Mouse (Mus musculus): ENCODE results near the gene Pik3c2g. TPM values are rescaled to one million over a fixed set of nuclear protein-coding genes. Genes with fewer than 3 reads are reported as not detected.
A peak's percentile ranks its signal among the peaks of the same experiment; 100 is the strongest.

Pik3c2g gene
- polyA plus RNA-seq, 1 experiment from 2014 or later: 3.0 TPM

- Histone ChIP-seq H3K36me3 (ENCODE audit: insufficient read depth, low read length) (no peaks in the 10 kb centered on the region), H3K9me3 (ENCODE audit: low read length) (no peaks in the 10 kb centered on the region), H3K4me3 (ENCODE audit: low read depth, low read length) (no peak overlapping the region), H3K27ac (ENCODE audit: low read length) (no peak overlapping the region), H3K9ac (replicated peaks; ENCODE audit: low read depth) (no peak overlapping the region), H3K4me2 (replicated peaks; ENCODE audit: low read depth, low read length) (no peak overlapping the region), H3K4me1 (ENCODE audit: insufficient read depth, low read depth, low read length) (no peaks in the 10 kb centered on the region), H3K27me3 (replicated peaks; ENCODE audit: insufficient read depth, low read length) (no peaks in the 10 kb centered on the region)
- TF ChIP-seq EP300 (IDR thresholded peaks at IDR 0.05): no peak
- no peak for TF ChIP-seq CTCF (IDR thresholded peaks at IDR 0.05)
- ATAC-seq (no peak), DNase-seq (ENCODE audit: low spot score) (no peak)
- WGBS: 79% methylated on average over 3 of the region's 3 CpGs
Measured at GRCm38 (mm10) chr6:139764398-139764797, 177.4 kb downstream of the Pik3c2g start.

DNA sequence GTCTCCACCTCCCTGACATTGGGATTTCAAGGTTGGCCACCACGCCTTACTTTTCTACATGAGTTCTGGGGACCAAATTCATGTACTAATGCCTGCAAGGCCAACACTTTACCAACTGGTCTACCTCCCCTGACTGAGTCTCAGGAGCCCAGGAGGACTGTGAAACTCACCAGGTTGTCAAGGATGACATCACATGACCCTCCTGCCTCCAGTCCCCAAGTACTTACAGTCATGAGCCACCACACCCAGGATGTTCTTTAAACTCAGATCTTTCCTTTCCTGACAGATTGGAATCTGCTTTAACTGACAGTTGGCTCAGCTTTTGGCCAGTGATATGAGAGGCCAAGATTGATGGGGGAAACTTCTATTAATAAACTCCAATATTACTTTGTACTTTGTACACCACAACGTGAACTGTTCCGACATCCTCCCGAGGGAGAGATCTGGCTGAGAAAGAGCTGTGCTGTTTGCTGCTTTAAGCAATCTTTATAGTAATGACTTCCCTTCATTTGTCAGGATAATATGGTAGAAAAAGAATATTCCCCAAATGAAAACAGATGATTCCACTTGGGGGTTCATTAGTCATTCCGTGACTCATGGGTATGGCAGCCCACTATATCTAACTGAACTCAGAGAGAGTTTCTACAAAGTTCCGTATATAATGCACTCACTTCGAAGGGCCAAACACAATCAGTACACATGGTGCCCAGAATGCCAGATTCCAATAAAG lies 182.9 kb downstream of the Pik3c2g start:
- TF ChIP-seq EP300 (IDR thresholded peaks at IDR 0.05): no peak
- no peak for TF ChIP-seq CTCF (IDR thresholded peaks at IDR 0.05)
- no peak overlapping the region for H3K4me2 ChIP-seq (replicated peaks; ENCODE audit: low read depth, low read length)

DNA sequence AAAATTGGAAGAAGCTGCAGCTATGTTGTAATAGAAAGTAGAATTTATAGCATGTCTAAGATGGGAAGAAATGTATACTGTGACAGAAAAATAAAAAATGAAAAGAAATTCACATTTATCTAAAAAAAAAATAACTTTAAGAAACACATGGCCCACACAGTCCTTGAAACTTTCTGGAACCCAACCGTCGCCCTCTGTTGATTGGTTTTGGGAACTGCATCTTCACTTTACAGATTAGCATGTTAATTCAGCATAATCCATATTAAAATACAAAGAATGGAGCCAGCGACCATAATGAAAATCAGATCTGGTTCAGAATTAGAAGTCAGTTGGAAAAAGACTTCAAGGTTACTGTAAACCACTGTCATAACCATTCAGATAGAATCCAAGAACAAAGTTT lies 183.5 kb downstream of the Pik3c2g start:
- DNase-seq (ENCODE audit: low spot score) (no peak), ATAC-seq (no peak)
- TF ChIP-seq CTCF (IDR thresholded peaks at IDR 0.05): peak; percentile 32; the same call in 1 of the 2 replicates
- TF ChIP-seq EP300 (IDR thresholded peaks at IDR 0.05): no peak

More for the DNA sequence above, 182.9 kb downstream of the Pik3c2g start:
- 75% methylated on average over 7 of the region's 7 CpGs for WGBS
- no peaks in the 10 kb centered on the region for H3K9me3 ChIP-seq (ENCODE audit: low read length)
- DNase-seq (ENCODE audit: low spot score) (no peak), ATAC-seq (no peak)
- no peaks in the 10 kb centered on the region for H3K36me3 ChIP-seq (ENCODE audit: insufficient read depth, low read length)
- H3K4me3 ChIP-seq (ENCODE audit: low read depth, low read length): no peak overlapping the region
- no peak overlapping the region for H3K27ac ChIP-seq (ENCODE audit: low read length)
- no peaks in the 10 kb centered on the region for H3K27me3 ChIP-seq (replicated peaks; ENCODE audit: insufficient read depth, low read length)
- no peaks in the 10 kb centered on the region for H3K4me1 ChIP-seq (ENCODE audit: insufficient read depth, low read depth, low read length)
- no peak overlapping the region for H3K9ac ChIP-seq (replicated peaks; ENCODE audit: low read depth)

DNA sequence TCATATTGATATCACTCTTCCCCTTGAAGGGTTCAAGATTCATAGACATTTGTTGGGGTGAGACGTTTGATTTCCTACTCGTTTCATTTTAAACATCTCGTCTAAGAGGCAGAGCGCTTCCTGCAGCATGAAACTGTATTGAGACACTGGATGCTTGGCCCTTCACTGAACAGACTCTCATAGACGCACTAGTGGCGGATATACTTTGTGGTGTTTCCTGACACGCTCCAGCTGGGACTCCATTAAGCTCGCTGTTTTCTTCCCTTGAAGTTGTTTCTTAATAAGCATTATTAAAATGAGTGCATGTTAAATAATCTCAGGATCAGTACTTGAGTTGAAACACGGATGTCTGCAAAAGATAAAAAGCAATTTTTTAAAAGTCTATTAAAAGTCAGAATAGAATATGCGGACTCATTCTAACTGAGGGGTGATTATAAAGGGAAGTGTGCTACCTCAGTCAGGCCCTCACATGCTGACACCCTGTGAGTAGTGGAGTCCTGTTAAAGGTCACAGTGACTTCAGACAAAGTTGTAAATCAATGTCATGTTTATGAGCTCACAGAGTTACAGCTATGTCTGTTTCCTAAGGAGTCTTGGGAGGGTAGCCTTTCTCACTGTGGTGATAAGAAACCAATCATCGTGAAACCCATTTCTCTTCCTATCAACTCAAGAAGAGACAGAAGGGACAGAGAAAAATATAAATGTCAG lies 190.7 kb downstream of the Pik3c2g start:
- Histone ChIP-seq H3K4me3 (ENCODE audit: low read depth, low read length) (no peak overlapping the region), H3K4me1 (ENCODE audit: insufficient read depth, low read depth, low read length) (no peaks in the 10 kb centered on the region; the same call in 1 of the 2 replicates), H3K9ac (replicated peaks; ENCODE audit: low read depth) (no peak overlapping the region), H3K27me3 (replicated peaks; ENCODE audit: insufficient read depth, low read length) (no peaks in the 10 kb centered on the region), H3K9me3 (ENCODE audit: low read length) (no peaks in the 10 kb centered on the region), H3K36me3 (ENCODE audit: insufficient read depth, low read length) (no peaks in the 10 kb centered on the region), H3K27ac (ENCODE audit: low read length) (no peak overlapping the region), H3K4me2 (replicated peaks; ENCODE audit: low read depth, low read length) (no peak overlapping the region)
- DNase-seq (ENCODE audit: low spot score) (peak; percentile 85), ATAC-seq (peak; percentile 84)
- 37% methylated on average over 11 of the region's 11 CpGs for WGBS
- TF ChIP-seq EP300 (IDR thresholded peaks at IDR 0.05): no peak
- no peak for TF ChIP-seq CTCF (IDR thresholded peaks at IDR 0.05)

More for the DNA sequence above, 183.5 kb downstream of the Pik3c2g start:
- Histone ChIP-seq H3K4me3 (ENCODE audit: low read depth, low read length) (no peak overlapping the region), H3K9ac (replicated peaks; ENCODE audit: low read depth) (no peak overlapping the region), H3K4me2 (replicated peaks; ENCODE audit: low read depth, low read length) (no peak overlapping the region), H3K27me3 (replicated peaks; ENCODE audit: insufficient read depth, low read length) (no peaks in the 10 kb centered on the region), H3K4me1 (ENCODE audit: insufficient read depth, low read depth, low read length) (no peaks in the 10 kb centered on the region), H3K27ac (ENCODE audit: low read length) (no peak overlapping the region), H3K36me3 (ENCODE audit: insufficient read depth, low read length) (no peaks in the 10 kb centered on the region), H3K9me3 (ENCODE audit: low read length) (no peaks in the 10 kb centered on the region)
- 35% methylated on average over 3 of the region's 3 CpGs for WGBS

DNA sequence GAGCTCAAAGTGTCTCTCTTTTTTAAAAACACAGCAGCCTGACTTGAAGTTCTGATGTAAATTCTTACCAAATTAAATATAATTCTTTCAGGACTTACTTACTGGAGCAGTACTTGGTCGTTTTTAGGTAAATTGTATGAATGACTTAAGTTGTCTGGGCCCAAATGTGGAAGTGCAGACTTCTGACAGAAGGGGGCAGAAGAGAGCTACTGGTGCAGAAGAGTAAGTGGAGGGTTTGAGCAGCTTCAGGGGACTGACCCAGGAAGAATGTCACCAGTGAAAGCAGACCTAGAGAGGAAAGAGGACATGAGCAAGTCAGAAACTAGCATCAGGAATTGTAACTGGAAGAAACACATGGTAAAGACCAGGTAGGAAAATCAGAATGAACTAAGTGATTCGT lies 193.0 kb downstream of the Pik3c2g start:
- DNase-seq (ENCODE audit: low spot score) (no peak), ATAC-seq (no peak)
- Histone ChIP-seq H3K4me1 (ENCODE audit: insufficient read depth, low read depth, low read length) (no peaks in the 10 kb centered on the region; the same call in 1 of the 2 replicates), H3K4me3 (ENCODE audit: low read depth, low read length) (no peak overlapping the region), H3K27ac (ENCODE audit: low read length) (no peak overlapping the region), H3K36me3 (ENCODE audit: insufficient read depth, low read length) (no peaks in the 10 kb centered on the region), H3K27me3 (replicated peaks; ENCODE audit: insufficient read depth, low read length) (no peaks in the 10 kb centered on the region), H3K4me2 (replicated peaks; ENCODE audit: low read depth, low read length) (no peak overlapping the region), H3K9me3 (ENCODE audit: low read length) (no peaks in the 10 kb centered on the region), H3K9ac (replicated peaks; ENCODE audit: low read depth) (no peak overlapping the region)
- WGBS: 46% methylated on average over 1 of the region's 2 CpGs
- TF ChIP-seq CTCF (IDR thresholded peaks at IDR 0.05) (peak; percentile 57), EP300 (IDR thresholded peaks at IDR 0.05) (no peak)

DNA sequence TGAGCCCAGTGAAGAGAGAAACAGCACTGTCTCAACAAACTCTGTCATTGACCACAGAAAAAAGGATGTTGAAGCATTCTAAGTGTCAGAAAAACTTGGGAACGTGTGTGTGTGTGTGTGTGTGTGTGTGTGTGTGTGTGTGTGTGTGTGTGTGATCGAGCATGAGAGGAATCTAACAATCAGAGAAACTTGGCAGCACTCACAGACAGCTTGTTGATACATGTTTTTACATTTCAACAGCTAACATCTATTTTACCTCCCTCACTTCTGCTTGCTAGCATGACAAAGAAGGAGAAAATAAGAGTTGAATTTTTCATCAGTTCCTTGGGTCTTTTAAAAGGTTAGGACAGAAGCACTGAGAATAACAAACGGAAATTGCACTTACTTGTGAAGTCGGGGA lies 202.5 kb downstream of the Pik3c2g start:
- Histone ChIP-seq H3K36me3 (ENCODE audit: insufficient read depth, low read length) (no peaks in the 10 kb centered on the region), H3K4me3 (ENCODE audit: low read depth, low read length) (no peak overlapping the region), H3K4me1 (ENCODE audit: insufficient read depth, low read depth, low read length) (no peaks in the 10 kb centered on the region), H3K27ac (ENCODE audit: low read length) (no peak overlapping the region), H3K9ac (replicated peaks; ENCODE audit: low read depth) (no peak overlapping the region), H3K27me3 (replicated peaks; ENCODE audit: insufficient read depth, low read length) (no peaks in the 10 kb centered on the region), H3K4me2 (replicated peaks; ENCODE audit: low read depth, low read length) (no peak overlapping the region), H3K9me3 (ENCODE audit: low read length) (no peaks in the 10 kb centered on the region)
- ATAC-seq (no peak), DNase-seq (ENCODE audit: low spot score) (no peak)
- WGBS: 31% methylated on average over 4 of the region's 4 CpGs
- TF ChIP-seq EP300 (IDR thresholded peaks at IDR 0.05) (no peak), CTCF (IDR thresholded peaks at IDR 0.05) (no peak)

Measured in lung, postnatal 0 days (tissue).